Mouse (Mus musculus): ENCODE data around the gene Pin1rt1.

The Pin1rt1 gene

DNA sequence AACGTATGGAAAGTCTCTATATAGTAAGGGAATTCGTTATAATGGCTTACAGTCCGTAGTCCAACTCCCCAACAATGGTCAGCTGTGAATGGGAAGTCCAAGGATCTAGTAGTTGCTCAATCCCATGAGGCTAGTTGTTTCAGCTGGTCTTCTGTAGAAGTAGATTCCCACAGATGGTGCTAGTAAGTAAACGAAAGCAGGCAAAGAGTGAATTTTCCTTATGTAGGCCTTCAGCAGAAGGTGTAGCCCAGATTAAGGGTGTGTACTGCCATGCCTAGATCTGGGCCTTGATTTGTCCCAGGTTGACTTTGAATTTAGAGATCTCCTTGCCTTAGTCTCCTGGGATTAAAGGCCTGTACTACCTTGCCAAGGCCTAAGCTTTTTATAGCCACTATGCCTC, at the start of gene Pin1rt1:
Pin1rt1 (minus strand) TSS at position 101 of the 400 bp plus-strand sequence.
- in situ Hi-C loops (cut with MboI; ENCODE audit: unreplicated experiment in 2 of 2), result no loop called here

DNA sequence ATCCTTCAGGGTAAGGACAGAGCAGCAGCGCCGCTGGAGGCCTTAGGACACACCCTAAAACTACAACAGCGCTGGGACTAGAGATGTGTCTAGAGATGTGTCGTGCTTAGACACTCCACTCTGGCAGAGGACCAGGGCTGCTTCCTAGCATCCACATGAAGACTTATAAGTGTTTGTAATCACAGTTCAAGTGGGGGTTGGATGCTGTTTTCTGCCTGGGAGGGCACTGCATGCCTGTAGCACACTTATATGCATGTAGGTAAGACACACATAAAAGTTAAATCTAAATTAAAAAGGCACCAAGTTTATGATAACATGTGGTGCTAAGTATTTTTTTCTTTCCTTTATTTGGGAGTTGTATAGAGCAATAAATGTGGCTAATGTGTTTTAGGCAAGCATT, 47.8 kb upstream of the Pin1rt1 start:
- in situ Hi-C loops (cut with MboI; ENCODE audit: unreplicated experiment in 2 of 2), result no loop called here

DNA sequence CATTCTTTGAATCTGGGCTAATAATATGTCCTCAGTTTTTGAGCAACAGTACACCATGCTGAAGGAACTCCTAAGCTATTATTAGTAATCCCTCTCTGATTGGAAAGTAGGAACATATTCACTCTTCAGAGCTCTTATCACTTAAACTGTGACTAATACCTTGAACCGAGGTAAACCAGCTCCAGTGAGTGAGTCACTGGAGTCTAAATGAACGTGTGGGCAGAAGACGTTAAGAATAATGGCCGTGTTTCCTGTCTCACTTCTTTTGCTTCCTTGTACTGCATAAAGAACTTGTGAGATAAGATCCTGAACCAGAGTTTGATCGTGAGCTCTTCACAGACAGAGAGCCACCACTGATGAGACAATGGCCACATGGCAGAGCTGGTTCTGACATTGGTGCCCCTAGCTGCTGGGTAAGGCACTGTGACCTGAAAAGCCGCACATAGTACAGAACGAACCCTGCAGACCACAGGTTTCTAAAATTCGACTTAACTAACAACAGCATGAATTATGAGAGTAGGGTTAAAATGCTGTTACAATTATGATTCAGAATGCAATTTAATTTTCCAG, 47.0 kb upstream of the Pin1rt1 start:
- in situ Hi-C loops (cut with MboI; ENCODE audit: unreplicated experiment in 2 of 2), result no loop called here

DNA sequence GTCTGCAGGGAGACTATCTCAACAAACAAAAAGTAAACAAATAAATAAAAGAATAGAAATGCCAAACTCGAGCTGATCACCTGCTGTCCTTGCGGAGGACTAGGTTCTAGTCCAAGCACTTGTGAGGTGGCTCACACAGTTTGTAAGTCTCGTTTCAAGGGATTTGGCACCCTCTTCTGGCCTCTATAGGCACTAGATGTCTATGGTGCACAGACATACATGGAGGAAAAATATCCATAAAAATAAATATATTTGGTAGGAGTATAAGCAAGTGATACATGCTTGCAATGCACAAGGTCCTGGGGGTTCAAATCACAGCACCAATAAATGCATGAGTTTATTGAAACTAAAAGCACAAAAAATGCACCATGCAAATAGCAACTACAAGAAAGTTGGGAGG, 34.4 kb upstream of the Pin1rt1 start:
- in situ Hi-C loops (cut with MboI; ENCODE audit: unreplicated experiment in 2 of 2), result loop anchor here (5.0 to 10.0 kb wide), 4 partner anchors 63 to 616 kb away; no protein-coding TSS in a partner anchor

- in situ Hi-C loops (cut with MboI; ENCODE audit: unreplicated experiment in 2 of 2), result no loop called here
Observed at GRCm38 (mm10) chr2:104748652-104749183, 32.5 kb upstream of the Pin1rt1 start.

GRCm38 (mm10) chr2:104746251-104746650, 30.1 kb upstream of the Pin1rt1 start:
- in situ Hi-C loops (cut with MboI; ENCODE audit: unreplicated experiment in 2 of 2), result no loop called here

GRCm38 (mm10) chr2:104743971-104744370, 27.8 kb upstream of the Pin1rt1 start:
- in situ Hi-C loops (cut with MboI; ENCODE audit: unreplicated experiment in 2 of 2), result no loop called here

DNA sequence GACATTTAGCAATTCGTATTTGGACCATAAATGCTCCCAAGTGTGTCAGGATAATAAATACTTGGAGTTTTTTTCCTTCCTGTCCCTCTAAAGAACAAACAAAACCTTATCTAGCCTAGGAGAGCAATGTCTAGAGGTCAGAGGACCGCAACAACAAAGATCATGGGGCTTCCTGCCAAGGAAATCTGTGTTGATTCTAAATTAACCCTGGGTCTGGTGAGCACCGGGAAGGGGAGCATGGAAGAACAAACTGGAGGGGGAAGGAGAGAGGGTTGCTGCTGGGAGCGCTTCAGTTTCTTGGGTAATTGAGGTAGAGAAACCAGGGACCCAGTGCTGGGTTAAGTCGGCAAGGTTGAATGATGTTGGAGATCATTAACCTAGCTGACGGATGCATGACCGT, 27.0 kb upstream of the Pin1rt1 start:
- in situ Hi-C loops (cut with MboI; ENCODE audit: unreplicated experiment in 2 of 2), result no loop called here

- in situ Hi-C loops (cut with MboI; ENCODE audit: unreplicated experiment in 2 of 2), result no loop called here
Observed at GRCm38 (mm10) chr2:104742741-104743064, 26.5 kb upstream of the Pin1rt1 start, which contains the start of gene Depdc7. TSS of gene Depdc7 (minus strand) at chr2:104742878.

- in situ Hi-C loops (cut with MboI; ENCODE audit: unreplicated experiment in 2 of 2), result no loop called here
Observed at GRCm38 (mm10) chr2:104741896-104742740, 25.9 kb upstream of the Pin1rt1 start.

GRCm38 (mm10) chr2:104741015-104741758, 25.0 kb upstream of the Pin1rt1 start:
- in situ Hi-C loops (cut with MboI; ENCODE audit: unreplicated experiment in 2 of 2), result no loop called here

DNA sequence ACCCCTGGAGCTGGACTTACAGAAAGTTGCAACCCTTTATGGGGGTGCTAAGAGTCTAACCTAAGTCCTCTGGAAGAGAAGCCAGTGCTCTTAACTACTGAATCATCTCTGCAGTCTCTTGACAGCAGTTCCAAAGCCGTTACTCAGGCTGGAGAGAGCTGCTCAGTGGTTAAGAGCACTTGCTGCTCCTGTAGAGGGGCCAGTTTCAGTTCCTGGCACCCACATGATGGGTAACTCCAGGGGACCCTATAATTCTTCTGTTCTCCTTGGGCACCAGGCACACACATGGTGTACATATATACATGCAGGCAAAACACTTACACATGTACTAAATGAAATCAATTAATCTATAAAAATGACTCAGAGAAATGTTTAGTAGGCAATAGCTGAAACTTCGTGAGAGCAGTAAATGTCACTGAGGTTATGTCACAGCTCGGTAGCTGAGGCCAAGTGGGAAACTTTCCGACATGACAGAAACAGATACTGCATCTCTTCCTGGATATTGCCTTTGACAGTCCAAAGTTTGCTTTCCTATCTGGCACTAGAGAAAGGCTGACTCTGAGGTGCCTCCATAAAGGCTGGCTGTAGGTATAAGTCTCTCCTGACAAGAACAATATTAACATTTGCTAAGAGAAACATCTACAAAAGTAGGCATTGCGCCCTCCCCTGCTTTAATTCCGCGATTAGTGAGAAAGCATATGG, 24.2 kb upstream of the Pin1rt1 start:
- in situ Hi-C loops (cut with MboI; ENCODE audit: unreplicated experiment in 2 of 2), result no loop called here

DNA sequence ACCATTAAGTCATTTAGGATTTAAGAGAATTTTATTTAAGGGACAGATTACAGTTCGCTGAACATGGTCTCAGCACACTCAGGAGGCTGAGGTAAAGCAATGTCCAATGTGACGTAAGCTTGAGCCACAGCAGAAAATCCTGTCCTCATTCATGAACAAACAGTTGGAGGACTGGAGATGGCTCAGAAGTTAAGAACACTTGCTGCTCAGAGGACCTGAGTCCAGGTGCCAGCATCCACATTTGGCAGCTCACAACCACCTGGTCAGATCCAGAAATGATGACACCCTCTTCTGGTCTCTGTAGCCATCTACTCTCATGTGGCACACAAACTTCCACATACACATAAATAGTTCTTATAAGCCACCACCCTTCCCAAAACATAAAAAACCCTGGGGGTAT, 23.5 kb upstream of the Pin1rt1 start:
- in situ Hi-C loops (cut with MboI; ENCODE audit: unreplicated experiment in 2 of 2), result no loop called here

DNA sequence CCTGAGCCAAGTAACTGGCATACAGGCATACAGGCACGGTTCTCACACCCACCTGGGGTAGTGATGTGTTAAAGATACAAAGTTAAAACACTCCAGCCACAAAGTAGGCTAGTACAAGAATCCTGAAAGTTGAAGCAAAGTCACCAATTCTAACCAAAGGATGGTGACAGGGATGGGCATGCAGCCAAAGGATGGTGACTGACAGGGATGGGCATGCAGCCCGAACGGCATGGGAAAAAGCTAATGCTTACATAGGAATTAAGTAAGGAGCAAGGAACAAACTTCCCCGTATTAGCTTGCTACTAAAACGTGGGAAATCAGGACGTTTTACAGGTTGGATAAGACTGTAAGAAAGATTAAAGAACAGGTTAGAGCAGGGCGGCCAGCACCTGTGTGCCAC, 20.1 kb upstream of the Pin1rt1 start:
- in situ Hi-C loops (cut with MboI; ENCODE audit: unreplicated experiment in 2 of 2), result no loop called here

GRCm38 (mm10) chr2:104732562-104733256, 16.5 kb upstream of the Pin1rt1 start:
- in situ Hi-C loops (cut with MboI; ENCODE audit: unreplicated experiment in 2 of 2), result no loop called here

- in situ Hi-C loops (cut with MboI; ENCODE audit: unreplicated experiment in 2 of 2), result no loop called here
Observed at GRCm38 (mm10) chr2:104732033-104732444, 15.9 kb upstream of the Pin1rt1 start.

- in situ Hi-C loops (cut with MboI; ENCODE audit: unreplicated experiment in 2 of 2), result no loop called here
Observed at GRCm38 (mm10) chr2:104727369-104727768, 11.2 kb upstream of the Pin1rt1 start.

- in situ Hi-C loops (cut with MboI; ENCODE audit: unreplicated experiment in 2 of 2), result no loop called here
Observed at GRCm38 (mm10) chr2:104722021-104722420, 5.8 kb upstream of the Pin1rt1 start.

- in situ Hi-C loops (cut with MboI; ENCODE audit: unreplicated experiment in 2 of 2), result no loop called here
Observed at GRCm38 (mm10) chr2:104717827-104718226, 1.6 kb upstream of the Pin1rt1 start.

GRCm38 (mm10) chr2:104717231-104717735, 1.1 kb upstream of the Pin1rt1 start:
- in situ Hi-C loops (cut with MboI; ENCODE audit: unreplicated experiment in 2 of 2), result no loop called here

Measured in v-Abl transformed pro-B cells (cell line).